In the genomic region with DNA sequence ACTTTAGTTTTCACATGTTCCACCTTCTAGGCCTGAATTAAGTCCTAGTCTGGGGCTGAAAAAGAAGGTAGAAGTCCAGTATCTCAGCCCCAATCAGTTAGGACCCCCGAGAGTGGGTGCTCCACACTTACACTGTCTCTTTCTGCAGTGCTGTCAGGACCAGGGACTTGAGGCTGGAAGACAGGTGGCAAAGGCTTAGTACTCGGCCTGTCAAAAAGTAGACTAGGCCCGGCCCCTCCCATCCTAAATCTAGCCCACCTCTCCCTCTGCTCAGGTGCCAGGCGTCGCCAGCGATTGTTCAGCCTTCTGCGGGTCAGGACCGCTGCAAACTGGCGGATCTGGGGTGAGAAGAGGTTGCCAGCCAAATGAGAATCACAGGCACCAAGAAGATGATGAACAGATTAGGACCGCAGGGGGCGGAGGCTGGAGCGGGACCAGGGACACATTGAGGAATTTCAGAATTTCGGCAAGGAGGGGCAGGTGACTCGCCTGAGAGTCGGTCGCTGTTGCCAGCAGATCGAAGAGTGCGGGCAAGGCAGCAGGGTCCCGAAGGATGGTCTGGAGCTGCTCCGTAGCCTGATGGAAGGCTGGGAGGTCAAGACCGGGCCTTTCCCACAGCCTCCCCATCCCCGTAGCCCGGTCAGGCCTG, we compare ENCODE assay signal across 8 mouse cellular contexts. TPM values are rescaled to one million over a fixed set of nuclear protein-coding genes. Genes with fewer than 3 reads are reported as not detected.
DNase-seq lines count a peak whose midpoint lies in the region; ATAC-seq lines count a peak whose summit lies in the region.

No protein-coding gene starts in this region.

- no peaks in the 10 kb centered on the region for H3K9me3 ChIP-seq in midbrain, embryonic 11.5 days (ENCODE audit: control insufficient read depth, low read length)

- peak overlapping the region; percentile 61 for H3K4me3 ChIP-seq in midbrain, embryonic 11.5 days (ENCODE audit: low read depth, low read length)

- ATAC-seq in midbrain, embryonic 11.5 days (ENCODE audit: low FRiP score): peak; percentile 79
- ATAC-seq in activated CD4-positive, CD25-positive, alpha-beta regulatory T cell, adult 4 months: no peak

- peak; percentile 37 for DNase-seq in embryo, embryonic 10 days (ENCODE audit: low spot score)
- no peak for DNase-seq in embryo, embryonic 11 days
- DNase-seq in A20 (ENCODE audit: low read depth, low spot score): peak; percentile 47
- DNase-seq in cerebellum, adult 8-10 months: peak; percentile 60
- peak; percentile 37 for DNase-seq in gastrocnemius, postnatal 25 days
- DNase-seq in kidney, postnatal 4 days: peak; percentile 56 to 58
- no peak for DNase-seq in midbrain, embryonic 11.5 days (ENCODE audit: low spot score, missing footprints)

- peak overlapping the region; percentile 78 for H3K9ac ChIP-seq in midbrain, embryonic 11.5 days (ENCODE audit: low read length)

- H3K4me2 ChIP-seq in midbrain, embryonic 11.5 days: peak overlapping the region; percentile 96

- no peaks in the 10 kb centered on the region for H3K27me3 ChIP-seq in midbrain, embryonic 11.5 days (ENCODE audit: control insufficient read depth, insufficient read depth, low read length)

- peaks cover 26% of the 10 kb centered on the region for H3K36me3 ChIP-seq in midbrain, embryonic 11.5 days (ENCODE audit: control insufficient read depth, insufficient read depth, low read length)

- peak overlapping the region; percentile 55; the same call in 1 of the 2 replicates for H3K27ac ChIP-seq in midbrain, embryonic 11.5 days (ENCODE audit: low read depth, low read length)

- H3K4me1 ChIP-seq in midbrain, embryonic 11.5 days (ENCODE audit: control insufficient read depth, insufficient read depth, low read length): peaks cover 13% of the 10 kb centered on the region

- WGBS in midbrain, embryonic 11.5 days: 4% methylated on average over 23 of the region's 23 CpGs

RNA-seq across cellular contexts. Expression of gene Ipo4, which starts 0.8 kb away (rescaled TPM):
- total RNA-seq in gastrocnemius, postnatal 25 days (2021): 10 to 100 TPM; 56.8 to 76.0 TPM
- polyA plus RNA-seq in midbrain, embryonic 11.5 days (2014; fragmentation: Nextera tagmentation; extraction: Ambion mirVana): 69.3 and 80.6 TPM in 2 replicates
- polyA plus RNA-seq in activated CD4-positive, CD25-positive, alpha-beta regulatory T cell, adult 4 months (2017; shearing (Covaris generic)): 10 to 100 TPM; 29.2 to 30.6 TPM

RNA-seq across cellular contexts. Expression of gene Gm49378, which starts 2.7 kb away (rescaled TPM):
- total RNA-seq in gastrocnemius, postnatal 25 days (2021): 1 to 10 TPM in 1 of 2 experiments, under 1 TPM in 1; 0.72 to 1.2 TPM
- polyA plus RNA-seq in midbrain, embryonic 11.5 days (2014; fragmentation: Nextera tagmentation; extraction: Ambion mirVana): 1.8 and 2.6 TPM in 2 replicates
- not detected for polyA plus RNA-seq in activated CD4-positive, CD25-positive, alpha-beta regulatory T cell, adult 4 months (2017; shearing (Covaris generic))

RNA-seq across cellular contexts. Expression of gene Tm9sf1, which starts 8.6 kb away (rescaled TPM):
- 10 to 100 TPM; 15.8 to 17.6 TPM for total RNA-seq in gastrocnemius, postnatal 25 days (2021)
- polyA plus RNA-seq in midbrain, embryonic 11.5 days (2014; fragmentation: Nextera tagmentation; extraction: Ambion mirVana): 56.6 and 58.1 TPM in 2 replicates
- polyA plus RNA-seq in activated CD4-positive, CD25-positive, alpha-beta regulatory T cell, adult 4 months (2017; shearing (Covaris generic)): 10 to 100 TPM; 38.8 to 49.2 TPM

RNA-seq across cellular contexts. Expression of gene Tssk4, which starts 15.0 kb away (rescaled TPM):
- total RNA-seq in gastrocnemius, postnatal 25 days (2021): under 1 TPM in 1 of 2 experiments, not detected in 1; 0.24 TPM
- polyA plus RNA-seq in midbrain, embryonic 11.5 days (2014; fragmentation: Nextera tagmentation; extraction: Ambion mirVana): 0.87 and 1.1 TPM in 2 replicates
- 1 to 10 TPM in 1 of 2 experiments, under 1 TPM in 1; 0.57 to 2.1 TPM for polyA plus RNA-seq in activated CD4-positive, CD25-positive, alpha-beta regulatory T cell, adult 4 months (2017; shearing (Covaris generic))

RNA-seq across cellular contexts. Expression of gene Rec8, which starts 17.2 kb away (rescaled TPM):
- total RNA-seq in gastrocnemius, postnatal 25 days (2021): under 1 TPM in 1 of 2 experiments, not detected in 1; 0.54 TPM
- 2.6 and 3.5 TPM in 2 replicates for polyA plus RNA-seq in midbrain, embryonic 11.5 days (2014; fragmentation: Nextera tagmentation; extraction: Ambion mirVana)
- polyA plus RNA-seq in activated CD4-positive, CD25-positive, alpha-beta regulatory T cell, adult 4 months (2017; shearing (Covaris generic)): 1 to 10 TPM; 1.3 to 1.9 TPM

Comparison
In these comparisons a context has a peak if more than half of its experiments do, and no peak if none do; other contexts are left out.
1. DNase-seq: peak in embryo, embryonic 10 days (single experiment), A20 (single experiment), cerebellum, adult 8-10 months (single experiment), gastrocnemius, postnatal 25 days (single experiment) and kidney, postnatal 4 days (2 of 2); none in embryo, embryonic 11 days (single experiment) and midbrain, embryonic 11.5 days (single experiment).